Mouse (Mus musculus): Measurements from ENCODE around the gene Fzd2. TPM values are rescaled to one million over a fixed set of nuclear protein-coding genes. Genes with fewer than 3 reads are reported as not detected.

Fzd2 gene
- polyA plus RNA-seq, 1 experiment from 2014 or later, result 19.2 TPM

GRCm38 (mm10) chr11:102624888-102625407 lies 20.8 kb downstream of the Fzd2 start:
- Histone ChIP-seq H3K27ac (ENCODE audit: low read depth, low read length) (no peak overlapping the region), H3K36me3 (ENCODE audit: control insufficient read depth, insufficient read depth, low read length) (no peaks in the 10 kb centered on the region), H3K27me3 (replicated peaks; ENCODE audit: control insufficient read depth, insufficient read depth, low read length) (no peaks in the 10 kb centered on the region), H3K4me2 (ENCODE audit: low read length) (peak overlapping the region; percentile 9; the same call in 1 of the 2 replicates), H3K4me3 (ENCODE audit: low read depth, low read length) (no peak overlapping the region), H3K9ac (ENCODE audit: low read length) (no peak overlapping the region), H3K9me3 (replicated peaks; ENCODE audit: control insufficient read depth, low read length) (no peaks in the 10 kb centered on the region), H3K4me1 (ENCODE audit: control insufficient read depth, insufficient read depth, low read length) (peaks cover 12% of the 10 kb centered on the region)
- DNase-seq (ENCODE audit: low spot score) (peak; percentile 68), ATAC-seq (peak; percentile 26; the same call in 1 of the 2 replicates)
- 37% methylated on average over 14 of the region's 14 CpGs for WGBS

GRCm38 (mm10) chr11:102627171-102627931 lies 23.2 kb downstream of the Fzd2 start:
- Histone ChIP-seq H3K36me3 (ENCODE audit: control insufficient read depth, insufficient read depth, low read length) (no peaks in the 10 kb centered on the region), H3K4me3 (ENCODE audit: low read depth, low read length) (no peak overlapping the region), H3K27ac (ENCODE audit: low read depth, low read length) (no peak overlapping the region), H3K9me3 (replicated peaks; ENCODE audit: control insufficient read depth, low read length) (no peaks in the 10 kb centered on the region), H3K4me1 (ENCODE audit: control insufficient read depth, insufficient read depth, low read length) (peaks cover 12% of the 10 kb centered on the region), H3K4me2 (ENCODE audit: low read length) (no peak overlapping the region), H3K9ac (ENCODE audit: low read length) (no peak overlapping the region), H3K27me3 (replicated peaks; ENCODE audit: control insufficient read depth, insufficient read depth, low read length) (no peaks in the 10 kb centered on the region)
- ATAC-seq (no peak), DNase-seq (ENCODE audit: low spot score) (no peak)
- WGBS, result 86% methylated on average over 9 of the region's 9 CpGs

- WGBS, result 64% methylated on average over 9 of the region's 9 CpGs
- ATAC-seq (no peak), DNase-seq (ENCODE audit: low spot score) (no peak)
- Histone ChIP-seq H3K4me2 (ENCODE audit: low read length) (no peak overlapping the region), H3K27me3 (replicated peaks; ENCODE audit: control insufficient read depth, insufficient read depth, low read length) (no peaks in the 10 kb centered on the region), H3K9me3 (replicated peaks; ENCODE audit: control insufficient read depth, low read length) (no peaks in the 10 kb centered on the region), H3K36me3 (ENCODE audit: control insufficient read depth, insufficient read depth, low read length) (no peaks in the 10 kb centered on the region), H3K4me3 (ENCODE audit: low read depth, low read length) (no peak overlapping the region), H3K9ac (ENCODE audit: low read length) (no peak overlapping the region), H3K27ac (ENCODE audit: low read depth, low read length) (no peak overlapping the region), H3K4me1 (ENCODE audit: control insufficient read depth, insufficient read depth, low read length) (peaks cover 17% of the 10 kb centered on the region)
Measured at GRCm38 (mm10) chr11:102628529-102628928, 24.3 kb downstream of the Fzd2 start.

GRCm38 (mm10) chr11:102629375-102629774 lies 25.2 kb downstream of the Fzd2 start:
- Histone ChIP-seq H3K27me3 (replicated peaks; ENCODE audit: control insufficient read depth, insufficient read depth, low read length) (no peaks in the 10 kb centered on the region), H3K9ac (ENCODE audit: low read length) (no peak overlapping the region), H3K27ac (ENCODE audit: low read depth, low read length) (no peak overlapping the region), H3K4me1 (ENCODE audit: control insufficient read depth, insufficient read depth, low read length) (peaks cover 9% of the 10 kb centered on the region), H3K4me3 (ENCODE audit: low read depth, low read length) (no peak overlapping the region), H3K9me3 (replicated peaks; ENCODE audit: control insufficient read depth, low read length) (no peaks in the 10 kb centered on the region), H3K36me3 (ENCODE audit: control insufficient read depth, insufficient read depth, low read length) (no peaks in the 10 kb centered on the region), H3K4me2 (ENCODE audit: low read length) (no peak overlapping the region)
- DNase-seq (ENCODE audit: low spot score) (no peak), ATAC-seq (no peak)
- 76% methylated on average over 8 of the region's 8 CpGs for WGBS

GRCm38 (mm10) chr11:102630731-102631130 lies 26.5 kb downstream of the Fzd2 start:
- no peak overlapping the region for H3K9ac ChIP-seq (ENCODE audit: low read length)
- H3K9me3 ChIP-seq (replicated peaks; ENCODE audit: control insufficient read depth, low read length), result no peaks in the 10 kb centered on the region
- no peaks in the 10 kb centered on the region for H3K36me3 ChIP-seq (ENCODE audit: control insufficient read depth, insufficient read depth, low read length)
- DNase-seq (ENCODE audit: low spot score) (no peak), ATAC-seq (no peak)
- H3K27me3 ChIP-seq (replicated peaks; ENCODE audit: control insufficient read depth, insufficient read depth, low read length), result no peaks in the 10 kb centered on the region
- WGBS, result 27% methylated on average over 7 of the region's 7 CpGs
- H3K4me1 ChIP-seq (ENCODE audit: control insufficient read depth, insufficient read depth, low read length), result peaks cover 6% of the 10 kb centered on the region; the same call in 1 of the 2 replicates
- H3K4me3 ChIP-seq (ENCODE audit: low read depth, low read length), result no peak overlapping the region
- H3K27ac ChIP-seq (ENCODE audit: low read depth, low read length), result no peak overlapping the region
- no peak overlapping the region for H3K4me2 ChIP-seq (ENCODE audit: low read length)

- H3K27ac ChIP-seq (ENCODE audit: low read depth, low read length), result no peak overlapping the region
- no peak overlapping the region for H3K4me2 ChIP-seq (ENCODE audit: low read length)
- ATAC-seq (no peak), DNase-seq (ENCODE audit: low spot score) (no peak)
- H3K4me1 ChIP-seq (ENCODE audit: control insufficient read depth, insufficient read depth, low read length), result peaks cover 6% of the 10 kb centered on the region; the same call in 1 of the 2 replicates
- H3K9me3 ChIP-seq (replicated peaks; ENCODE audit: control insufficient read depth, low read length), result no peaks in the 10 kb centered on the region
- H3K9ac ChIP-seq (ENCODE audit: low read length), result no peak overlapping the region
- H3K4me3 ChIP-seq (ENCODE audit: low read depth, low read length), result no peak overlapping the region
- H3K36me3 ChIP-seq (ENCODE audit: control insufficient read depth, insufficient read depth, low read length), result no peaks in the 10 kb centered on the region
- no peaks in the 10 kb centered on the region for H3K27me3 ChIP-seq (replicated peaks; ENCODE audit: control insufficient read depth, insufficient read depth, low read length)
- WGBS, result 37% methylated on average over 5 of the region's 5 CpGs
Measured at GRCm38 (mm10) chr11:102631203-102631602, 27.0 kb downstream of the Fzd2 start.

- ATAC-seq (no peak), DNase-seq (ENCODE audit: low spot score) (no peak)
- H3K4me3 ChIP-seq (ENCODE audit: low read depth, low read length), result no peak overlapping the region
- H3K4me2 ChIP-seq (ENCODE audit: low read length), result peak overlapping the region; percentile 40
- no peaks in the 10 kb centered on the region for H3K9me3 ChIP-seq (replicated peaks; ENCODE audit: control insufficient read depth, low read length)
- no peak overlapping the region for H3K9ac ChIP-seq (ENCODE audit: low read length)
- WGBS, result 11% methylated on average over 11 of the region's 13 CpGs
- H3K4me1 ChIP-seq (ENCODE audit: control insufficient read depth, insufficient read depth, low read length), result peaks cover 6% of the 10 kb centered on the region; the same call in 1 of the 2 replicates
- H3K27me3 ChIP-seq (replicated peaks; ENCODE audit: control insufficient read depth, insufficient read depth, low read length), result no peaks in the 10 kb centered on the region
- H3K36me3 ChIP-seq (ENCODE audit: control insufficient read depth, insufficient read depth, low read length), result no peaks in the 10 kb centered on the region
- H3K27ac ChIP-seq (ENCODE audit: low read depth, low read length), result no peak overlapping the region
Measured at GRCm38 (mm10) chr11:102632725-102633124, 28.5 kb downstream of the Fzd2 start.

- peak overlapping the region; percentile 8; the same call in 1 of the 2 replicates for H3K4me3 ChIP-seq (ENCODE audit: low read depth, low read length)
- no peaks in the 10 kb centered on the region for H3K36me3 ChIP-seq (ENCODE audit: control insufficient read depth, insufficient read depth, low read length)
- no peaks in the 10 kb centered on the region for H3K9me3 ChIP-seq (replicated peaks; ENCODE audit: control insufficient read depth, low read length)
- WGBS, result 19% methylated on average over 9 of the region's 9 CpGs
- ATAC-seq (peak; percentile 34; the same call in 1 of the 2 replicates), DNase-seq (ENCODE audit: low spot score) (peak; percentile 73)
- peak overlapping the region; percentile 40 for H3K4me2 ChIP-seq (ENCODE audit: low read length)
- no peak overlapping the region for H3K27ac ChIP-seq (ENCODE audit: low read depth, low read length)
- peaks cover 6% of the 10 kb centered on the region; the same call in 1 of the 2 replicates for H3K4me1 ChIP-seq (ENCODE audit: control insufficient read depth, insufficient read depth, low read length)
- no peaks in the 10 kb centered on the region for H3K27me3 ChIP-seq (replicated peaks; ENCODE audit: control insufficient read depth, insufficient read depth, low read length)
- no peak overlapping the region for H3K9ac ChIP-seq (ENCODE audit: low read length)
Measured at GRCm38 (mm10) chr11:102633379-102633778, 29.2 kb downstream of the Fzd2 start.

GRCm38 (mm10) chr11:102636887-102637286 lies 32.7 kb downstream of the Fzd2 start:
- Histone ChIP-seq H3K36me3 (ENCODE audit: control insufficient read depth, insufficient read depth, low read length) (no peaks in the 10 kb centered on the region), H3K4me3 (ENCODE audit: low read depth, low read length) (no peak overlapping the region), H3K9ac (ENCODE audit: low read length) (no peak overlapping the region), H3K4me1 (ENCODE audit: control insufficient read depth, insufficient read depth, low read length) (peaks cover 6% of the 10 kb centered on the region), H3K9me3 (replicated peaks; ENCODE audit: control insufficient read depth, low read length) (no peaks in the 10 kb centered on the region), H3K27me3 (replicated peaks; ENCODE audit: control insufficient read depth, insufficient read depth, low read length) (no peaks in the 10 kb centered on the region), H3K4me2 (ENCODE audit: low read length) (no peak overlapping the region), H3K27ac (ENCODE audit: low read depth, low read length) (no peak overlapping the region)
- peak; percentile 33 for DNase-seq (ENCODE audit: low spot score)
- 45% methylated on average over 12 of the region's 12 CpGs for WGBS
- ATAC-seq, result 0 out of 2 replicates have a peak, but pooled peaks have one; percentile 32
